Mouse (Mus musculus) embryonic facial prominence, embryonic 11.5 days (tissue): ENCODE measurements around the gene Sars2. TPM values are rescaled to one million over a fixed set of nuclear protein-coding genes. Genes with fewer than 3 reads are reported as not detected.

Source experiments
- ATAC-seq: fragments of 200-750 bp; cut with Nextera tagmentation; replicated peaks from 2 replicates; pipeline ENCODE4 v1.8.0; 2017; ENCODE audit warnings: low read depth; ENCODE audit not compliant: insufficient number of reproducible peaks, low FRiP score, low TSS enrichment
- DNase-seq: peaks from one replicate; pipeline ENCODE4 v3.0.0-alpha.2; 2015; ENCODE audit warnings: low spot score
- H3K27ac ChIP-seq: fragments of 300-500 bp; sonication (generic); replicated peaks from 2 replicates; pipeline ENCODE4 v1.5.1; 2014; ENCODE audit warnings: mild to moderate bottlenecking, low read depth, low read length, control low read depth
- H3K27me3 ChIP-seq: fragments of 300-500 bp; sonication (generic); 2 replicates; pipeline ENCODE4 v1.6.1; 2014; ENCODE audit warnings: mild to moderate bottlenecking, low read length, moderate library complexity, mixed read lengths; ENCODE audit not compliant: control insufficient read depth, insufficient read depth
- H3K36me3 ChIP-seq: fragments of 300-500 bp; sonication (generic); replicated peaks from 2 replicates; pipeline ENCODE4 v1.6.1; 2014; ENCODE audit warnings: low read depth, mild to moderate bottlenecking, low read length, moderate library complexity, mixed read lengths; ENCODE audit not compliant: control insufficient read depth, insufficient read depth
- H3K4me1 ChIP-seq: fragments of 300-500 bp; sonication (generic); 2 replicates; pipeline ENCODE4 v1.6.1; 2014; ENCODE audit warnings: low read length, mixed read lengths; ENCODE audit not compliant: control insufficient read depth, insufficient read depth
- H3K4me2 ChIP-seq: fragments of 300-500 bp; sonication (generic); 2 replicates; pipeline ENCODE4 v1.6.1; 2014; ENCODE audit warnings: low read depth, mild to moderate bottlenecking, control low read depth, low read length, moderate library complexity
- H3K4me3 ChIP-seq: fragments of 300-500 bp; sonication (generic); 2 replicates; pipeline ENCODE4 v1.5.1; 2014; ENCODE audit warnings: low read depth, low read length, control low read depth
- H3K9ac ChIP-seq: fragments of 300-500 bp; sonication (generic); replicated peaks from 2 replicates; pipeline ENCODE4 v1.6.1; 2014; ENCODE audit warnings: mild to moderate bottlenecking, control low read depth, low read length
- H3K9me3 ChIP-seq: fragments of 300-500 bp; sonication (generic); replicated peaks from 2 replicates; pipeline ENCODE4 v1.6.1; 2016; ENCODE audit warnings: mild to moderate bottlenecking, low read length, inconsistent platforms, mixed read lengths; ENCODE audit not compliant: control insufficient read depth
- WGBS: fragments of 180-500 bp; shearing (Covaris S2); extraction: QIAGEN DNeasy Blood & Tissue Kit; methylation state at CpG from one replicate; pipeline ENCODE4 v1.1.7; 2014; 5-methylcytosine and 5-hydroxymethylcytosine counted together
- polyA plus RNA-seq: library from polyadenylated mRNA; unstranded; fragments of >200 nt; fragmentation: Nextera tagmentation; extraction: Ambion mirVana; gene quantifications from 2 replicates; pipeline ENCODE4 v1.2.1, GENCODE M21; 2014

The Sars2 gene
- polyA plus RNA-seq, 1 experiment from 2014 or later, result 28.2 TPM

DNA sequence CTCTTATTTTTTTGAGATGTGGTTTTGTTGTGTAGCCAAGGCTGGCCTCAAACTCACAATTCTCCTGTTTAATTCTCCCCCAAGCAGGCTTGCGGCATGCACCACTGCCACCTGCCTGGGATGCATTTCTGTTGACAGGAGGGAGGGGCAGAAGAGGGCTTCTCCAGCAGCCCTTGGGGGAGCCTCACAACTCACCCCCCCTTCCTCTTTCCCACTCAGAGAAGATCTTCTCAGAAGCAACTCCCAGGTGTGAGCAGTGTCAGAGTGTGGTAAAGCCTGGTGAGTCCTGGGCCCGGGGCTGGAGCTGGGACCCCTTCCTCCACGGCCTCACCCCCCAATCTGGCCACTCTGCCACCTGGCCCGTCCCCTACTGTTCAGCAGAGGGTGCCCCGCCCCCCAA is 43.4 kb downstream of the Sars2 start:
- Histone ChIP-seq H3K9ac (0 out of 2 replicates have a peak overlapping the region, but pooled peaks have one; percentile 2), H3K27me3 (no peaks in the 10 kb centered on the region), H3K4me1 (peaks cover 2% of the 10 kb centered on the region; the same call in 1 of the 2 replicates), H3K9me3 (no peaks in the 10 kb centered on the region), H3K36me3 (no peaks in the 10 kb centered on the region), H3K4me2 (no peak overlapping the region), H3K27ac (no peak overlapping the region), H3K4me3 (no peak overlapping the region)
- whole genome bisulfite sequencing, result 71% methylated on average over 5 of the region's 5 CpGs
- no peak for DNase-seq
- ATAC-seq, result no peak

DNA sequence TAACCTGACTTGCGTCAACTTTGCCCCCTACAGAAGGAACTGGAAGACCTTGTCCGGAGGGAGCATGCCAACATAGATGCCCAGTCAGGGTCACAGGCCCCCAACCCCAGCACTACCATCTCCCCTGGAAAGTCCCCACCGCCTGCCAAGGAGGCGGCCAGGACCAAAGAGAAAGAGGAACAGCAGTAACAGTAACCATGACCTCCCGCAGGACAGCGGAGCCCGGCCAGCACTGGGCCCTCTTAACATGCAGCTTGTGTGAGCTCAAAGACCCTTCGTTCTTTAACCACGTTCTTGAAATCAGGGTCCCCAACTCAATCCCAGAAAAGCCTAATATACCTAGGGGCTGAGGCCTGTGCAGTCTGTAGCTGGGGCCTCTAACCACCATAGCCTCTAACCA is 46.1 kb downstream of the Sars2 start:
- H3K9me3 ChIP-seq, result no peaks in the 10 kb centered on the region
- no peak for DNase-seq
- ATAC-seq, result no peak
- no peak overlapping the region for H3K27ac ChIP-seq
- H3K27me3 ChIP-seq, result no peaks in the 10 kb centered on the region
- H3K9ac ChIP-seq, result no peak overlapping the region
- H3K4me2 ChIP-seq, result no peak overlapping the region
- H3K4me3 ChIP-seq, result no peak overlapping the region
- 93% methylated on average over 9 of the region's 9 CpGs for WGBS
- H3K36me3 ChIP-seq, result no peaks in the 10 kb centered on the region
- H3K4me1 ChIP-seq, result peaks cover 4% of the 10 kb centered on the region; the same call in 1 of the 2 replicates

DNA sequence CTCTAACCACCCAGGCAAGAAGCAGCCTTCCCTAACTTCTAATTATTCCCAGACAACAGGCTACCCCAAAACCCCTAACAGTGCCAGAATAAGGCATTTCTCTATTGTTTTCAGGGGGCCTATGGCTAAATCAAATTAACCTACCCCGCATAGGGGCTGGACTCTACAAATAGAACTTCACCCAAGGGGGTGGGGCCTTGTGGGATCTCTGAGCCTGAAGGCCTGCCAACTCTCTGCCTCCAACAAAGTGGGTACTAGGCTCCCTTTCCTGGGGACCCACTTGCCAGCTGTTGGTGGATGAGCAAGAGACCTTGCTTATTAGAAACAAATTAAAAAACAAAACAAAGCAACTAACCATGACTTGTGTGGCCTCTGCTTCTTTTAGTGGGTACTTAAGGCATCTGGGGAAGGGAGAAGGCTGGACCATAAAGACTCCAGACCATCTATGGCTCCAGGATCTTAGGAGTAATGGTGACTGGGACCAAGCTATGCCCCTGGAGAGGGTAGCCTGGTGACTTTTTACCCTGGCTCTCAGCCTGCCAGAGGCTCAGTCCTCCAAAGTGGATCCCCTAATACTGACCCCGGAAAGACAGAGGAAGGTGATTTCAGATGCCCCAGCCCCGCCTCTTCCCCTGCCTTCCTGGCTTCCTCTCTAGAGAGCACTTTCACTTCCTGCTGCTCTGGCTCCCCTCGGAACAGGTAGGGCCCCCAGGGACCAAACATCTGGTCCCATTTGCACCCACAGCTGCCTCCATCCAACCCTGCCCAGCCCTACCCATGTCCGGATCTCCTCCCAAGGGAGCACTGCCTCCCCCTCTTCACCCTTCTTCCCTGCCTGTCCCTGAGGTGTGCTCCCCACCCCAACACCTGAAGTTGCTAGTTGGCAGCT is 46.8 kb downstream of the Sars2 start, which contains the start of gene Rinl:
Gene Rinl (plus strand): TSS at position 663 of the 889 bp plus-strand sequence.
- 55% methylated on average over 5 of the region's 5 CpGs for WGBS
- no peaks in the 10 kb centered on the region for H3K9me3 ChIP-seq
- no peak within 1 kb of the TSS for H3K9ac ChIP-seq
- H3K27ac ChIP-seq, result peak within 1 kb of the TSS; percentile 9
- H3K36me3 ChIP-seq, result no peaks in the 10 kb centered on the region
- ATAC-seq, result no peak
- H3K4me1 ChIP-seq, result peaks cover 4% of the 10 kb centered on the region; the same call in 1 of the 2 replicates
- no peaks in the 10 kb centered on the region for H3K27me3 ChIP-seq
- no peak within 1 kb of the TSS for H3K4me2 ChIP-seq
- DNase-seq, result no peak
- H3K4me3 ChIP-seq, result no peak within 1 kb of the TSS

DNA sequence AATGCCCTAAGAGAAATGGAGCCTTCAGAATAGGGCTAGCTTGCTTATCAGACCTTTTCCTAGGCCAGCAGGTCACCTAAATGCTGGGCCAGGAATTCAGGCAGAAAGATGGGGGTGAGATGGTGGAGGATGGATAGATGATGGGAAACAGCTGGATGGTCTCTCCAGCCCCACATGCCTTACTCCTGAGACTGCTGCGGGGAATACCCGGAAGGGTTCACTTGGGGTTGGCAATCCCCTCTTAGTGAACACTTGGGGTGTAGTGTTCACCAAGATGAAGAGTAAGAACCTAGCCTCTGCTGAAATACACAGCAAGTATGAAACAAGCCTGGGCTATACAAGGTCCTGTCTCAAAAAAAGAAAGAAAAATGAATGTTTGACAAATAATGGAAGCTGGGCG is 47.4 kb downstream of the Sars2 start:
- no peaks in the 10 kb centered on the region for H3K27me3 ChIP-seq

DNA sequence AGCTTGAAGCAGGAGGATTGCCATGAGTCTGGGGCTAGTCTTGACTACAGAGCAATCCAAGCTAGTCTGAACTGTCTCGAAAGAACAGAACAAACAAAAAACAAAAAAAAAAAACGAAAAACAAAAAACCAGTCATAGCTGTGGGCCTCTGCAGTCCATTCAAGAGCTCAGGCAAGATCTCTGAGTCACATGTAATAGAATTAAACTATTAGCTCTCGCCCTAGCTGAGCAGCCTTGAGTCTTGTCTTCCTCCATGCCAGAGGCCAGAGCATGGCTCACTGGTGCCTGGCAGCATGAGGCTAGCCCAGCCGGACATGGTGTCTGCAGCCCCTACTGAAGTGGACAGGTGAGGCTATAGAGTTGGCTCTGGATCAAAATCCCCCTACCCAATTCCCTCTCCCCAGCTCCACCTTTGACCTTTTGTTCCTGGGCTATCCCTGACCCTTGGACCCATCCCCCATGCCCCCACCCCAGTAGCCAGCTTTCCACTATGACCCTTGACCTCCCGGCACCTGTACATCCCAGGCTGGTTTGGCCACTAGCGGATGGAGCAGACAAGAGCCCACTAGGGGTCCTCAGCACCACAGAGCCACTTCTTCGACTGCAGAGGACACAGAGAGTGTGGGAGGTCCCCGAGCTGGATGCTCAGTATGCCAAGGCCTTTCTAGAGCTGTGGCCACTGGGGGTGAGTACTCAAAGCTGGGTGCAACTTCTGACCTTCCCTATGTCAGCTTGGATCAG is 48.4 kb downstream of the Sars2 start:
- 45% methylated on average over 8 of the region's 8 CpGs for WGBS
- no peak overlapping the region for H3K27ac ChIP-seq
- no peak for ATAC-seq

More for the DNA sequence above, 47.4 kb downstream of the Sars2 start:
- WGBS, result 42% methylated on average over 3 of the region's 3 CpGs
- no peaks in the 10 kb centered on the region for H3K9me3 ChIP-seq
- H3K36me3 ChIP-seq, result no peaks in the 10 kb centered on the region
- no peak for ATAC-seq
- no peak overlapping the region for H3K4me3 ChIP-seq
- DNase-seq, result peak; percentile 44
- no peak overlapping the region for H3K9ac ChIP-seq
- H3K4me1 ChIP-seq, result peaks cover 4% of the 10 kb centered on the region; the same call in 1 of the 2 replicates
- H3K27ac ChIP-seq, result no peak overlapping the region; the same call in 1 of the 2 replicates
- no peak overlapping the region for H3K4me2 ChIP-seq

DNA sequence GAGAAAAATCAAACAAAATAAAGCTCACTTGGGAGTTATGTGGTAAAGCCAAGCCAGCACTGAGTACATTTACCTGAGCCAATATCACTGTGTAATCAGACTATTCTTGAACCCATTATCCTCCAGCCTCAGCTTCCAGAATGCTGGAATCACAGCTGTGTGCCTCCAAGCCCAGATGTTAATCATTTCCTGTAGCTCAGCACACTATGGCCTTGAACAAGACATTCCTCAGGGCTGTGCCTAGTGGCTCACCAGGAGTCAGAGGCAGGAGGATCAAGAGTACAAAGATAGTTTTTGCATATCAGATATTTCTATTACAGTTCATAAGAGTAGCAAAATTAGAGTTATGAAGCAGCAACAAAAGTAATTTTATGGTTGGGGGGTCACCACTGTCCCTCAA is 49.9 kb downstream of the Sars2 start:
- H3K9me3 ChIP-seq, result no peaks in the 10 kb centered on the region
- peaks cover 4% of the 10 kb centered on the region; the same call in 1 of the 2 replicates for H3K4me1 ChIP-seq
- ATAC-seq (no peak), DNase-seq (peak; percentile 63)
- no peak overlapping the region for H3K4me2 ChIP-seq
- H3K36me3 ChIP-seq, result no peaks in the 10 kb centered on the region
- H3K9ac ChIP-seq, result no peak overlapping the region
- H3K27me3 ChIP-seq, result no peaks in the 10 kb centered on the region
- no peak overlapping the region for H3K4me3 ChIP-seq
- 0 out of 2 replicates have a peak overlapping the region, but pooled peaks have one; percentile 20 for H3K27ac ChIP-seq

More for the DNA sequence above, 48.4 kb downstream of the Sars2 start:
- Histone ChIP-seq H3K9ac (no peak overlapping the region), H3K9me3 (no peaks in the 10 kb centered on the region), H3K4me2 (no peak overlapping the region), H3K36me3 (no peaks in the 10 kb centered on the region), H3K4me3 (no peak overlapping the region), H3K4me1 (peaks cover 4% of the 10 kb centered on the region; the same call in 1 of the 2 replicates), H3K27me3 (no peaks in the 10 kb centered on the region)
- peak; percentile 34 for DNase-seq

DNA sequence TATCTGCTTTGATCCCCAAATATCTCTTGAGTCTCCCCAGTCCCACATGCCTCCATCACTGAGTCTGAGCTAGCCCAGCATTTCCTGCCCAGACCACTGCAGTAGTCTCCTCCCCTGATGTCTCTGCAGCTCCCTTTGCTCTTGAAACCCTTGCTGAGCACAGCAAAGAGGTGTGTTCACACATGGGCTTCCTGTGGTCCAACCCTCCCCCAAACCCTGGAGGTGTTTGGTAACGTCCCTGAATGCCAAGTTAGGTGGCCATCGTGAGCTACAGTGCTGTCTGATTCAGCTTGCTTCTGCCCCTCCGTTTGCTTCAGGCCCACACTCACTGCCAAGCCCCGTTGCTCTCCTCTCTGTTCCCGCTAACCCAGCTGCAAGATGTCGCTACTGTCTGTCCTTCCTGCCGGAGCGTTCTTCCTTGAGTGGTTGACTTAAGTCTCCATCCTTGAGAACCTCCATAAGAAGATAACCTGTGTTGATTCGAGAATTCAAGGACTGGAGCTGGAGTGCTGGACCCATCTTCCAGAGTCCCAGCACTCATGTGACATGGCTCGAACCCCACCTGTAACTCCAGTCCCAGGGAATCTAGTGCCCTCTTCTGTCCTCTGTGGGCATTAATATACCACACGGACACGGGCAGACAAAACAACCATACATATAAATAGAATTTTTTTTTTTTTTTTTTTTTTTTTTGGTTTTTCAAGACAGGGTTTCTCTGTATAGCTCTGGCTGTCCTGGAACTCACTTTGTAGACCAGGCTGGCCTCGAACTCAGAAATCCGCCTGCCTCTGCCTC is 50.8 kb downstream of the Sars2 start:
- no peaks in the 10 kb centered on the region for H3K36me3 ChIP-seq
- ATAC-seq, result no peak
- DNase-seq, result no peak
- WGBS, result 80% methylated on average over 12 of the region's 14 CpGs
- H3K4me2 ChIP-seq, result no peak overlapping the region
- H3K9me3 ChIP-seq, result no peaks in the 10 kb centered on the region
- H3K9ac ChIP-seq, result no peak overlapping the region
- H3K4me1 ChIP-seq, result peaks cover 6% of the 10 kb centered on the region; the same call in 1 of the 2 replicates
- no peak overlapping the region for H3K4me3 ChIP-seq
- no peaks in the 10 kb centered on the region for H3K27me3 ChIP-seq
- 0 out of 2 replicates have a peak overlapping the region, but pooled peaks have one; percentile 13 for H3K27ac ChIP-seq
